27 mouse cellular contexts compared by ENCODE assay signal in the genomic region with DNA sequence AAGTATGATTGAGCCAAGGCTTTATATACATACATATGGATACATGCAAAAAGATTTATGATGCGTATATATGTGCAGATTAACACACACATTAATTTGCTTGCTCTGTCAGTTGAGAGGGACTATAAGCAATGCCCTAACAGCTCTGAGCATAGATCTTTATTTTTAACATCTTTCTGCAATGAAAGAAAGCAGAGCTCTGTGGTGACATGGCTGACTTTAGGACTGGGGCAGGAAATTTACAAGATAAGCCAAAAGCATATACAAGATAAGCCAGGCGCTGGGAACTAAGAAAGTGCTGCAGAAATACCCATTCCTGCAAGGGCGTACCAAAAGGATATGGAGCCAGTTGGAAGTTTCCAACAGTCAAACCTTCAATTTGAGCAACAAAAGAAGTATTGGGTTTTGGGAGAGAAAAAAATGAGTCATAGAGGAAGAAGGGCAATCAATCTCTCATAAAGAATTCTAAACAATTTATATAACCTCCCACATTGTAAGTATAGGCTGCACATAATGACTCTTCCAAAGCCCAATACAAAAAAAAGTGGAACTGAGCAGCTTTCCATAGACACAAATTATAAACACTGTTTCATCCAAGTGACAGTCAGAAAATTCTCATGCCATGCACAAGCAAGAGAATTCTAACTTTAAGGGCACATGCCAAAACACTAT.
DNase-seq lines count a peak whose midpoint lies in the region; ATAC-seq and TF ChIP-seq lines count a peak whose summit lies in the region.
"Had no signal": no experiment of that assay in that cellular context is flagged by ENCODE, and none has a peak within 500 bp of the region (broad histone marks: within the 10 kb centered on the region; RNA-seq: fewer than 3 reads in every experiment).

No protein-coding gene starts in this region.

- ATAC-seq in lung, embryonic 14.5 days (ENCODE audit: insufficient read depth): peak; percentile 90
- peak; percentile 63; the same call in 1 of the 2 replicates for ATAC-seq in stomach, embryonic 14.5 days (ENCODE audit: insufficient number of reproducible peaks, insufficient read depth, low FRiP score, low read depth)
- ATAC-seq in stomach, postnatal 0 days (ENCODE audit: low FRiP score, low TSS enrichment): no peak
- ATAC-seq in forebrain, postnatal 0 days: no peak
- ATAC-seq: forebrain, embryonic 13.5 days; forebrain, embryonic 16.5 days; Patski had no signal

- H3K36me3 ChIP-seq in lung, embryonic 14.5 days (ENCODE audit: insufficient read depth): no peaks in the 10 kb centered on the region
- H3K36me3 ChIP-seq in stomach, embryonic 14.5 days (ENCODE audit: control insufficient read depth, insufficient read depth, low read length): no peaks in the 10 kb centered on the region
- H3K36me3 ChIP-seq in stomach, postnatal 0 days (ENCODE audit: control insufficient read depth, insufficient read depth, low read length): no peaks in the 10 kb centered on the region
- H3K36me3 ChIP-seq in forebrain, postnatal 0 days (ENCODE audit: insufficient read depth): no peaks in the 10 kb centered on the region
- H3K36me3 ChIP-seq: forebrain, embryonic 10.5 days; G1E; heart, embryonic 12.5 days; heart, embryonic 15.5 days had no signal

- 29% methylated on average over 3 of the region's 3 CpGs for WGBS in lung, embryonic 14.5 days
- 36% methylated on average over 3 of the region's 3 CpGs for WGBS in stomach, embryonic 14.5 days
- 36% methylated on average over 3 of the region's 3 CpGs for WGBS in stomach, postnatal 0 days
- WGBS in forebrain, postnatal 0 days: 89% methylated on average over 3 of the region's 3 CpGs

- H3K9ac ChIP-seq in lung, embryonic 14.5 days: no peak overlapping the region
- H3K9ac ChIP-seq in stomach, embryonic 14.5 days (replicated peaks; ENCODE audit: low read depth, low read length): no peak overlapping the region
- no peak overlapping the region for H3K9ac ChIP-seq in stomach, postnatal 0 days (ENCODE audit: low read length)
- no peak overlapping the region for H3K9ac ChIP-seq in forebrain, postnatal 0 days
- H3K9ac ChIP-seq: forebrain, embryonic 13.5 days; heart, embryonic 12.5 days; heart, embryonic 15.5 days; hindbrain, embryonic 14.5 days had no signal

- no peaks in the 10 kb centered on the region for H3K27me3 ChIP-seq in lung, embryonic 14.5 days (ENCODE audit: insufficient read depth, low read length)
- H3K27me3 ChIP-seq in stomach, embryonic 14.5 days (ENCODE audit: control insufficient read depth, insufficient read depth, low read length): no peaks in the 10 kb centered on the region
- H3K27me3 ChIP-seq in stomach, postnatal 0 days (ENCODE audit: control insufficient read depth, insufficient read depth, low read length): no peaks in the 10 kb centered on the region
- no peaks in the 10 kb centered on the region for H3K27me3 ChIP-seq in forebrain, postnatal 0 days (ENCODE audit: insufficient read depth, low read length)
- H3K27me3 ChIP-seq: CH12.LX; forebrain, embryonic 13.5 days; heart, embryonic 12.5 days; heart, embryonic 15.5 days had no signal

- H3K4me2 ChIP-seq in lung, embryonic 14.5 days: no peak overlapping the region
- H3K4me2 ChIP-seq in stomach, embryonic 14.5 days (replicated peaks; ENCODE audit: low read depth, low read length): no peak overlapping the region
- no peak overlapping the region for H3K4me2 ChIP-seq in stomach, postnatal 0 days (replicated peaks; ENCODE audit: low read depth)
- H3K4me2 ChIP-seq in forebrain, postnatal 0 days (ENCODE audit: low read depth): no peak overlapping the region
- H3K4me2 ChIP-seq: forebrain, embryonic 13.5 days; heart, embryonic 12.5 days; heart, embryonic 15.5 days; hindbrain, embryonic 14.5 days had no signal

- DNase-seq in heart, adult 11 months: peak; percentile 37
- DNase-seq in heart, postnatal 10 days: no peak
- DNase-seq in lung, embryonic 14.5 days: peak; percentile 71
- no peak for DNase-seq in lung, postnatal 10 days
- no peak for DNase-seq in stomach, postnatal 0 days (ENCODE audit: low spot score)
- DNase-seq in forebrain, postnatal 0 days: no peak
- DNase-seq: adrenal gland, postnatal 10 days; adrenal gland, postnatal 36 days; B cell, adult 2 months; cerebellum, adult 18-20 months; cerebellum, adult 9-10 months; cerebellum, postnatal 14 days; gastrocnemius, adult 2 months; gastrocnemius, postnatal 14 days; heart, adult 18-20 months; heart, postnatal 14 days; heart, postnatal 4 days had no signal

- peak overlapping the region; percentile 40; the same call in 1 of the 2 replicates for H3K27ac ChIP-seq in lung, embryonic 14.5 days (ENCODE audit: low read depth)
- H3K27ac ChIP-seq in stomach, embryonic 14.5 days (ENCODE audit: low read length): peak overlapping the region; percentile 35; the same call in 1 of the 2 replicates
- H3K27ac ChIP-seq in stomach, postnatal 0 days (replicated peaks): no peak overlapping the region
- H3K27ac ChIP-seq in forebrain, postnatal 0 days (ENCODE audit: low read depth, low read length): no peak overlapping the region
- H3K27ac ChIP-seq: forebrain, embryonic 10.5 days; forebrain, embryonic 13.5 days; gastrocnemius, adult 2 months; heart, embryonic 15.5 days; hindbrain, embryonic 14.5 days had no signal

- no peak overlapping the region for H3K4me3 ChIP-seq in lung, embryonic 14.5 days (ENCODE audit: low read depth, low read length)
- no peak overlapping the region for H3K4me3 ChIP-seq in stomach, embryonic 14.5 days (ENCODE audit: low read depth, low read length)
- no peak overlapping the region for H3K4me3 ChIP-seq in stomach, postnatal 0 days (ENCODE audit: low read depth, low read length)
- no peak overlapping the region for H3K4me3 ChIP-seq in forebrain, postnatal 0 days (ENCODE audit: low read depth, low read length)
- H3K4me3 ChIP-seq: forebrain, embryonic 10.5 days; forebrain, embryonic 13.5 days; gastrocnemius, adult 2 months; heart, embryonic 12.5 days; heart, embryonic 15.5 days had no signal

- intact Hi-C loops in heart, postnatal 10 days (cut with DNase I): no loop called here

- no peak for TF ChIP-seq CTCF in lung, embryonic 14.5 days (IDR thresholded peaks at IDR 0.05; ENCODE audit: low read depth)
- TF ChIP-seq CTCF in stomach, postnatal 0 days (IDR thresholded peaks at IDR 0.05; ENCODE audit: low read depth): no peak
- TF ChIP-seq CTCF in forebrain, postnatal 0 days (IDR thresholded peaks at IDR 0.05; ENCODE audit: low read depth): no peak

- no peak for TF ChIP-seq EP300 in stomach, postnatal 0 days (optimal IDR thresholded peaks at IDR 0.05)

- H3K4me1 ChIP-seq in lung, embryonic 14.5 days (ENCODE audit: insufficient read depth): no peaks in the 10 kb centered on the region
- H3K4me1 ChIP-seq in stomach, embryonic 14.5 days (ENCODE audit: control insufficient read depth, insufficient read depth, low read length): peaks cover 2% of the 10 kb centered on the region; the same call in 1 of the 2 replicates
- H3K4me1 ChIP-seq in stomach, postnatal 0 days (replicated peaks; ENCODE audit: control insufficient read depth, insufficient read depth): no peaks in the 10 kb centered on the region
- no peaks in the 10 kb centered on the region for H3K4me1 ChIP-seq in forebrain, postnatal 0 days (ENCODE audit: insufficient read depth)
- H3K4me1 ChIP-seq: forebrain, embryonic 10.5 days; forebrain, embryonic 13.5 days; heart, embryonic 12.5 days; heart, embryonic 15.5 days had no signal

- H3K9me3 ChIP-seq in lung, embryonic 14.5 days (ENCODE audit: low read depth, low read length): no peaks in the 10 kb centered on the region
- no peaks in the 10 kb centered on the region for H3K9me3 ChIP-seq in stomach, embryonic 14.5 days (ENCODE audit: control insufficient read depth, low read depth, low read length)
- H3K9me3 ChIP-seq in stomach, postnatal 0 days (ENCODE audit: control insufficient read depth, low read length): no peaks in the 10 kb centered on the region
- H3K9me3 ChIP-seq in forebrain, postnatal 0 days (ENCODE audit: low read length): no peaks in the 10 kb centered on the region
- H3K9me3 ChIP-seq: forebrain, embryonic 13.5 days; G1E; heart, embryonic 12.5 days; heart, embryonic 15.5 days had no signal

Comparison
In these comparisons a context has a peak if more than half of its experiments do, and no peak if none do; other contexts are left out.
1. DNase-seq: peak in heart, adult 11 months (single experiment) and lung, embryonic 14.5 days (single experiment); none in heart, postnatal 10 days (0 of 2), lung, postnatal 10 days (single experiment), stomach, postnatal 0 days (single experiment) and forebrain, postnatal 0 days (single experiment).
2. ATAC-seq: peak in lung, embryonic 14.5 days (single experiment) and stomach, embryonic 14.5 days (single experiment); none in stomach, postnatal 0 days (single experiment) and forebrain, postnatal 0 days (single experiment).
3. H3K27ac ChIP-seq: peak in lung, embryonic 14.5 days (single experiment) and stomach, embryonic 14.5 days (single experiment); none in stomach, postnatal 0 days (single experiment) and forebrain, postnatal 0 days (single experiment).